Mouse (Mus musculus) liver, embryonic 11.5 days (tissue): ENCODE data around the gene Mansc1. TPM values are rescaled to one million over a fixed set of nuclear protein-coding genes. Genes with fewer than 3 reads are reported as not detected.

Experiments used
- ATAC-seq: fragments of 200-750 bp; cut with Nextera tagmentation; replicated peaks from 2 replicates; pipeline ENCODE4 v1.8.0; 2017; ENCODE audit warnings: moderate number of reproducible peaks, mild to moderate bottlenecking, moderate TSS enrichment, moderate library complexity; ENCODE audit not compliant: low FRiP score
- DNase-seq: peaks from one replicate; pipeline ENCODE4 v3.0.0-alpha.2; 2017; ENCODE audit warnings: low spot score
- H3K27ac ChIP-seq: fragments of 300-500 bp; sonication (generic); 2 replicates; pipeline ENCODE4 v1.5.1; 2014; ENCODE audit warnings: mild to moderate bottlenecking, low read depth, low read length, control low read depth
- H3K27me3 ChIP-seq: fragments of 300-500 bp; sonication (generic); replicated peaks from 2 replicates; pipeline ENCODE4 v1.6.1; 2014; ENCODE audit warnings: low read length, mixed read lengths; ENCODE audit not compliant: control insufficient read depth, insufficient read depth
- H3K36me3 ChIP-seq: fragments of 300-500 bp; sonication (generic); 2 replicates; pipeline ENCODE4 v1.6.1; 2014; ENCODE audit warnings: mild to moderate bottlenecking, low read length, moderate library complexity, mixed read lengths; ENCODE audit not compliant: control insufficient read depth, insufficient read depth
- H3K4me1 ChIP-seq: fragments of 300-500 bp; sonication (generic); replicated peaks from 2 replicates; pipeline ENCODE4 v1.6.1; 2014; ENCODE audit warnings: low read length, mixed read lengths; ENCODE audit not compliant: control insufficient read depth, insufficient read depth
- H3K4me2 ChIP-seq: fragments of 300-500 bp; sonication (generic); 2 replicates; pipeline ENCODE4 v1.6.1; 2014; ENCODE audit warnings: mild to moderate bottlenecking, control low read depth, moderate library complexity
- H3K4me3 ChIP-seq: fragments of 300-500 bp; sonication (generic); 2 replicates; pipeline ENCODE4 v1.5.1; 2014; ENCODE audit warnings: low read depth, low read length, control low read depth
- H3K9ac ChIP-seq: fragments of 300-500 bp; sonication (generic); 2 replicates; pipeline ENCODE4 v1.6.1; 2014; ENCODE audit warnings: low read depth, low read length, control low read depth
- H3K9me3 ChIP-seq: fragments of 300-500 bp; sonication (generic); 2 replicates; pipeline ENCODE4 v1.6.1; 2016; ENCODE audit warnings: low read length, inconsistent platforms, mixed read lengths; ENCODE audit not compliant: control insufficient read depth
- WGBS: fragments of 180-500 bp; shearing (Covaris S2); extraction: QIAGEN DNeasy Blood & Tissue Kit; methylation state at CpG from one replicate; pipeline ENCODE4 v1.1.7; 2014; 5-methylcytosine and 5-hydroxymethylcytosine counted together
- polyA plus RNA-seq: library from polyadenylated mRNA; unstranded; fragments of >200 nt; fragmentation: Nextera tagmentation; extraction: Ambion mirVana; gene quantifications from 2 replicates; pipeline ENCODE4 v1.2.1, GENCODE M21; 2014

The Mansc1 gene
- polyA plus RNA-seq, 1 experiment from 2014 or later, result 1.0 TPM

- WGBS, result 76% methylated on average over 1 of the region's 1 CpGs
- no peak overlapping the region for H3K9ac ChIP-seq
- H3K4me2 ChIP-seq, result no peak overlapping the region
- H3K4me1 ChIP-seq, result no peaks in the 10 kb centered on the region
- H3K4me3 ChIP-seq, result no peak overlapping the region
- no peak for ATAC-seq
- H3K9me3 ChIP-seq, result no peaks in the 10 kb centered on the region
- DNase-seq, result no peak
- no peaks in the 10 kb centered on the region for H3K27me3 ChIP-seq
- H3K27ac ChIP-seq, result no peak overlapping the region
- H3K36me3 ChIP-seq, result no peaks in the 10 kb centered on the region
Observed at GRCm38 (mm10) chr6:134599239-134599638, 33.0 kb downstream of the Mansc1 start.

GRCm38 (mm10) chr6:134597651-134598229 lies 34.5 kb downstream of the Mansc1 start:
- Histone ChIP-seq H3K4me1 (no peaks in the 10 kb centered on the region), H3K9ac (no peak overlapping the region), H3K4me2 (no peak overlapping the region), H3K36me3 (no peaks in the 10 kb centered on the region), H3K4me3 (no peak overlapping the region), H3K9me3 (no peaks in the 10 kb centered on the region), H3K27ac (no peak overlapping the region), H3K27me3 (no peaks in the 10 kb centered on the region)
- WGBS, result 75% methylated on average over 6 of the region's 6 CpGs
- DNase-seq, result no peak
- no peak for ATAC-seq

- no peaks in the 10 kb centered on the region for H3K9me3 ChIP-seq
- H3K36me3 ChIP-seq, result no peaks in the 10 kb centered on the region
- DNase-seq (no peak), ATAC-seq (0 out of 2 replicates have a peak, but pooled peaks have one; percentile 47)
- H3K27me3 ChIP-seq, result no peaks in the 10 kb centered on the region
- no peak overlapping the region for H3K27ac ChIP-seq
- H3K4me3 ChIP-seq, result no peak overlapping the region
- H3K9ac ChIP-seq, result no peak overlapping the region
- WGBS, result 50% methylated on average over 21 of the region's 21 CpGs
- peak overlapping the region; percentile 25; the same call in 1 of the 2 replicates for H3K4me2 ChIP-seq
- H3K4me1 ChIP-seq, result no peaks in the 10 kb centered on the region
Observed at GRCm38 (mm10) chr6:134594569-134595442, 37.5 kb downstream of the Mansc1 start.

GRCm38 (mm10) chr6:134591614-134592013 lies 40.7 kb downstream of the Mansc1 start:
- H3K9ac ChIP-seq, result no peak overlapping the region
- no peaks in the 10 kb centered on the region for H3K36me3 ChIP-seq
- no peak for DNase-seq
- no peak overlapping the region for H3K27ac ChIP-seq
- H3K4me2 ChIP-seq, result no peak overlapping the region
- no peak overlapping the region for H3K4me3 ChIP-seq
- H3K27me3 ChIP-seq, result no peaks in the 10 kb centered on the region
- no peaks in the 10 kb centered on the region for H3K9me3 ChIP-seq
- 66% methylated on average over 2 of the region's 2 CpGs for WGBS
- H3K4me1 ChIP-seq, result no peaks in the 10 kb centered on the region
- no peak for ATAC-seq

GRCm38 (mm10) chr6:134586241-134586640 lies 46.0 kb downstream of the Mansc1 start:
- no peak overlapping the region for H3K4me2 ChIP-seq
- H3K9me3 ChIP-seq, result no peaks in the 10 kb centered on the region
- H3K36me3 ChIP-seq, result no peaks in the 10 kb centered on the region
- DNase-seq (no peak), ATAC-seq (no peak)
- H3K9ac ChIP-seq, result no peak overlapping the region
- WGBS, result 76% methylated on average over 5 of the region's 5 CpGs
- no peaks in the 10 kb centered on the region for H3K4me1 ChIP-seq
- H3K4me3 ChIP-seq, result no peak overlapping the region
- no peak overlapping the region for H3K27ac ChIP-seq
- no peaks in the 10 kb centered on the region for H3K27me3 ChIP-seq

GRCm38 (mm10) chr6:134584616-134585015 lies 47.7 kb downstream of the Mansc1 start:
- no peaks in the 10 kb centered on the region for H3K9me3 ChIP-seq
- no peak overlapping the region for H3K27ac ChIP-seq
- 92% methylated on average over 2 of the region's 2 CpGs for WGBS

GRCm38 (mm10) chr6:134582110-134582509 lies 50.2 kb downstream of the Mansc1 start:
- Histone ChIP-seq H3K36me3 (no peaks in the 10 kb centered on the region), H3K9me3 (no peaks in the 10 kb centered on the region), H3K4me1 (no peaks in the 10 kb centered on the region), H3K27me3 (no peaks in the 10 kb centered on the region), H3K27ac (no peak overlapping the region), H3K9ac (no peak overlapping the region), H3K4me2 (no peak overlapping the region), H3K4me3 (no peak overlapping the region)
- ATAC-seq, result no peak
- no peak for DNase-seq
- 87% methylated on average over 5 of the region's 5 CpGs for WGBS

More at GRCm38 (mm10) chr6:134584616-134585015, 47.7 kb downstream of the Mansc1 start:
- no peaks in the 10 kb centered on the region for H3K36me3 ChIP-seq
- H3K9ac ChIP-seq, result no peak overlapping the region
- no peaks in the 10 kb centered on the region for H3K27me3 ChIP-seq
- H3K4me2 ChIP-seq, result no peak overlapping the region
- no peak overlapping the region for H3K4me3 ChIP-seq
- no peak for DNase-seq
- H3K4me1 ChIP-seq, result no peaks in the 10 kb centered on the region
- ATAC-seq, result no peak

- Histone ChIP-seq H3K9me3 (no peaks in the 10 kb centered on the region), H3K27me3 (no peaks in the 10 kb centered on the region), H3K27ac (no peak overlapping the region), H3K36me3 (no peaks in the 10 kb centered on the region), H3K4me3 (no peak overlapping the region), H3K4me2 (no peak overlapping the region), H3K9ac (no peak overlapping the region), H3K4me1 (no peaks in the 10 kb centered on the region)
- ATAC-seq (no peak), DNase-seq (no peak)
- 76% methylated on average over 4 of the region's 4 CpGs for WGBS
Observed at GRCm38 (mm10) chr6:134579506-134579905, 52.8 kb downstream of the Mansc1 start.

GRCm38 (mm10) chr6:134578039-134578438 lies 54.2 kb downstream of the Mansc1 start:
- no peaks in the 10 kb centered on the region for H3K4me1 ChIP-seq
- DNase-seq (no peak), ATAC-seq (no peak)
- H3K9ac ChIP-seq, result no peak overlapping the region
- WGBS, result 63% methylated on average over 6 of the region's 6 CpGs
- no peak overlapping the region for H3K4me3 ChIP-seq
- no peak overlapping the region for H3K4me2 ChIP-seq
- no peaks in the 10 kb centered on the region for H3K9me3 ChIP-seq
- H3K27me3 ChIP-seq, result no peaks in the 10 kb centered on the region
- H3K27ac ChIP-seq, result no peak overlapping the region
- no peaks in the 10 kb centered on the region for H3K36me3 ChIP-seq
